Mouse (Mus musculus) NIH3T3 (cell line): ENCODE data around the gene Gm17428.
"Not testable (repeated sequence)": the region's sequence is repeated elsewhere in the genome, so short reads cannot be mapped to it uniquely, and the experiment has no call there.

Experiments used
- DNase-seq: peaks from one replicate; pipeline ENCODE4 v3.0.0-alpha.2; 2012; ENCODE audit warnings: low read depth

The Gm17428 gene

DNA sequence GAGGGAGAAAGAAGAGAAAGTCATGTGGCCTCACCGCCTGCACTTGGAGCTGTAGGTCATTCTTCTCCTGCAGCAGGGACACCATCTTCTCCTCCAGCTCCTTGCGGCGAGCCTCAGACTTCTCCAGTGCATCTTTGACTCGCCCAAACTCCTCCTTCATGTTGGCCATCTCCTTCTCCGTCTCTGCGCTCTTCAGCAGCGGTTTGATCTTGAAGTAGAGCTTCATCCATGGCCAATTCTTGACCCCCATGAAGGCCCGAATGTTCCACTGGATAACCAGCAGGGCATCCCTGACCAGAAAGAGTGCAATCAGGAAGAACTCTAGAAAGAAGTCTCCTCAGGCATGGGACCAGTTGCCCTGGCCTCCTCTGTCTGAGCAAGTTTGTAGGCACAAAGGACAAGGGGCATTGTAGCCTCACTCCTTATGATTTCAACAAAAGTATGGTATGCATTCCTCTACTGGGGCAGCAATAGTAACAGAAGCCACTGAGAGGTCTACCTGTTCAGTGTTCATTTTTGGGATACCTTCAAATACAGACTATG is 23.0 kb upstream of the Gm17428 start:
- DNase-seq, result no peak

- DNase-seq, result no peak
Measured at GRCm38 (mm10) chr14:54954474-54954873, 22.3 kb upstream of the Gm17428 start.

GRCm38 (mm10) chr14:54955481-54955880 is 21.3 kb upstream of the Gm17428 start:
- no peak for DNase-seq

DNA sequence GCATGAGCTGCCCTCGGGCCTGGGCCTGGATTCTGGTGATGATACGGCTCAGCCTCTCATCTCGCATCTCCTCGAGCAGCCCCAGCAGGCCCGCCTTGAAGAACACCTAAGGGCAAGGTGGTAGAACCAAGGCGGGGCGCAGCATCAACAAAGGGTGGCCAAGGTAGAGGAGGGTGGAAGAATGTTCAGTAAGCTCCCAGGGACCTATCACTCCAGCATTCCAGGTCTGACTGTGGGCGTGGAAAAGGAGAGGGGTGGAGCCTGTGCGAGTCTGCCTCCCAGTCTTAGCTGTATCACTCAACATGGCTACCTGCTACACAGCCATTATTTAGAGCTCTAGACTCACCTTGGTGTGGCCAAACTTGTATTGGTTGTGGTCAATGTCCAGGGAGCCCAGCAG is 20.2 kb upstream of the Gm17428 start:
- no peak for DNase-seq

DNA sequence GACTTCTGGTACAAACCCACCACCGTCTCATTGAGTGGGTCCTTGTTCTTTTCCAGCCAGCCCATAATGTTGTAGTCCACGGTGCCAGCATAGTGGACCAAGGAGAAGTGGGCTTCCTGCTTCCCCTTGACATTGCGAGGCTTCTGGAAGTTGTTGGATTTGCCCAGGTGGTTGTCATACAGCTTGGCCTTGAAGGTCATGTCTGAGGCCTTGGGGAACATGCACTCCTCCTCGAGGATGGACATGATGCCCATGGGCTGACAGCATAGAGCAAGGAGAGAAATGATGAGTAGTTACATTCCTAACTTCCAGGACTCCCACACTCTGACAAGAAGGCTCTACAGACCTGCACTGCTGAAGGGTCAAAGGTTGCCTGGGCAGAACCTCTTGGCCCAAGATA is 18.2 kb upstream of the Gm17428 start:
- no peak for DNase-seq

- DNase-seq, result no peak
Measured at GRCm38 (mm10) chr14:54959197-54959596, 17.5 kb upstream of the Gm17428 start.

DNA sequence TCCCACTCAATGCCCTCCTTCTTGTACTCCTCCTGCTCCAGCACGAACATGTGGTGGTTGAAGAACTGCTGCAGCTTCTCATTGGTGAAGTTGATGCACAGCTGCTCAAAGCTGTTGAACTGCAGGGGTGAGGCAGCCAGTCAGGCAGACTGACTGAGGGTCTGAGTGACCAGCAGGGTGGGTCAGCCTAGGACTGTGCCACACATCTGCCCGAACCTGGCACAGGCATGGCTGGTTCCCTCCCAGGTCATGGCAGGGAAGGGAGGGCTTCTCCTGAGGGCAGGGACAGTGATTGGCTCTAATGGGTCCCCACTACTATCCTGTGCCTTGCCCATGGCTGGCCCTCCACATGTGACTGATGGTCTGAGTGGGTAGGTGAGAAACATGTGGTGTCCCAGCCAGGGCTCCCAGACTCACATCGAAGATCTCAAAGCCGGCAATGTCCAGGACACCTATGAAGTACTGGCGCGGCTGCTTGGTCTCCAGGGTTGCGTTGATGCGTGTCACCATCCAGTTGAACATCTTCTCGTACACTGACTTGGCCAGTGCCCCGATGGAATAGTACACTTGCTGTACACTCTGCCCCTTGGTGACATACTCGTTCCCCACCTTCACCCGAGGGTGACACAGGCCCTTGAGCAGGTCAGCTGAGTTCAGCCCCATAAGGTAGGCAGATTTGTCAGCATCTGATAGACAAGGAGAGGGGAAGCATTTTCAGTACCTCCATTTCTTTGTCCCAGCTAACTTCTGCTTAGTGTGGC is 16.7 kb upstream of the Gm17428 start:
- DNase-seq, result not testable (repeated sequence)

DNA sequence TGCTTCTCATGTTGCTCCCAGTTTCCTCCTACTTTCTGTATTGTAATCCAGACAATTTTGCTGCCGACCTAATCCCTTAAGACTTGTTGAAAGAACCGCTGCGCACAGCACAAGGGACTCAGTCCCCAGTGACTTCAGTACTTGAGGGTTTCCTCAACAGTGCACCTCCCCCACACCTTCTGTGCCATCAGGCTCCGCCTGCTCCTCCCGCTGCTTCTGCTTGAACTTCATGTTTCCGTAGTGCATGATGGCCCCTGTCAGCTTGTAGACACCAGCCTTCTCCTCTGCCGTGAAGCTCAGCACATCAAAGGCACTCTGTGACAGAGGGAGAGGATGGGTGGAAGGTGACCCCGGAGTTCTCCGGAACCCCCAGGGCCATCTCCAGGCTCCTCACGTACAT is 16.0 kb upstream of the Gm17428 start:
- DNase-seq, result no peak

DNA sequence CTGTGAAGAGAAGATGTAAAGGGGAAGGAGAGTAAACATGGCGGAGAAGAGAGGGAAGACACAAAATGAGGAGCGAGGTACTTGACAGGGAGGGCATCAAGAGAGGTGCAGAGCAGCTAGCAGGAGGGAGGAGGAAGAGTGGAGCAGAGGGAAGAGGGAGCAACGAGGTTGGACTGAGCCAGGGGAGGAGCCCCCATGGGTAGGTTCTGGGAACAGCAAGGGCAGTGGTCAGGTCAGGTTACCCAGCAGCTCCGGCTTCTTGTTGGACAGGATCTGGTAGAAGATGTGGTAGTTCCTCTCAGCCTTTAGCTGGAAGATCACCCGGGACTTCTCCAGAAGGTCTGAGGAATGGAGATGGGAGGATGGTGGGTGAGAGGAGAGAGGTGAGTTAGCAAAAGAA is 15.2 kb upstream of the Gm17428 start:
- no peak for DNase-seq

- DNase-seq, result no peak
Measured at GRCm38 (mm10) chr14:54962714-54963113, 14.0 kb upstream of the Gm17428 start.

- DNase-seq, result no peak
Measured at GRCm38 (mm10) chr14:54963727-54964126, 13.0 kb upstream of the Gm17428 start.

DNA sequence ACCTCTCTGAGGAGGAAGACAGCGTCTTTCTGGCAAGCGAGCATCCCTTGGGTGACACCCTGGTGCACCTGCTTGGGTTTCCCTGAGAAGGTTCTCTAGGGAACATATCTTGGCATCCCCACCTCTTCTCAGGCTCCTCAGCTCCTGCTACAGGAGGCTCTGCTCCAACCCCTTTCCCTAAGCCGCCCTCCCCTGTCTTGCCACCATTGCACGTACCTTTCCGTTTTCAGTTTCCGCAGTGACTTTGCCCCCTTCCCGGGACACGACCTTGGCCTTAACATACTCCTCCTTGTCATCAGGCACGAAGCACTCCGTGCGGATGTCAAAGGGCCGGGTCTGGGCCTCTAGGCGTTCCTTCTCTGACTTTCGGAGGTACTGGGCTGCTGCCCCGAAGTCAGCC is 11.7 kb upstream of the Gm17428 start:
- DNase-seq, result no peak

GRCm38 (mm10) chr14:54965631-54966030 is 11.1 kb upstream of the Gm17428 start:
- DNase-seq, result no peak

- no peak for DNase-seq
Measured at GRCm38 (mm10) chr14:54966320-54966977, 10.3 kb upstream of the Gm17428 start, which contains the start of gene Myh6. Gene Myh6 (minus strand): TSS chr14:54966927.

- no peak for DNase-seq
Measured at GRCm38 (mm10) chr14:54967874-54968273, 8.9 kb upstream of the Gm17428 start.

- DNase-seq, result no peak
Measured at GRCm38 (mm10) chr14:54968344-54968743, 8.4 kb upstream of the Gm17428 start.

- not testable (repeated sequence) for DNase-seq
Measured at GRCm38 (mm10) chr14:54972786-54973185, 3.9 kb upstream of the Gm17428 start.

GRCm38 (mm10) chr14:54974068-54974791 is 2.5 kb upstream of the Gm17428 start:
- DNase-seq, result no peak

GRCm38 (mm10) chr14:54978664-54979063 is 1.9 kb downstream of the Gm17428 start:
- DNase-seq, result no peak

GRCm38 (mm10) chr14:54981934-54982333 is 5.2 kb downstream of the Gm17428 start:
- no peak for DNase-seq

- not testable (repeated sequence) for DNase-seq
Measured at GRCm38 (mm10) chr14:54988350-54988874, 11.7 kb downstream of the Gm17428 start.

- DNase-seq, result no peak
Measured at GRCm38 (mm10) chr14:54988882-54989281, 12.1 kb downstream of the Gm17428 start.
